Mouse (Mus musculus) forebrain, embryonic 13.5 days (tissue): Measurements from ENCODE around the gene Serpinc1. TPM values are rescaled to one million over a fixed set of nuclear protein-coding genes. Genes with fewer than 3 reads are reported as not detected.

Experiments
- ATAC-seq: fragments of 200-750 bp; cut with Nextera tagmentation; 2 replicates; pipeline ENCODE4 v1.8.0; 2017
- H3K27ac ChIP-seq: fragments of 300-500 bp; sonication (generic); 2 replicates; pipeline ENCODE4 v1.5.1; 2015; ENCODE audit warnings: inconsistent platforms, mild to moderate bottlenecking, moderate library complexity
- H3K27me3 ChIP-seq: fragments of 300-500 bp; sonication (generic); 2 replicates; pipeline ENCODE4 v1.6.1; 2015; ENCODE audit warnings: mild to moderate bottlenecking, inconsistent platforms
- H3K36me3 ChIP-seq: fragments of 300-500 bp; sonication (generic); 2 replicates; pipeline ENCODE4 v1.6.1; 2015; ENCODE audit warnings: mild to moderate bottlenecking, inconsistent platforms; ENCODE audit not compliant: poor library complexity, severe bottlenecking
- H3K4me1 ChIP-seq: fragments of 300-500 bp; sonication (generic); 2 replicates; pipeline ENCODE4 v1.6.1; 2015; ENCODE audit warnings: inconsistent platforms
- H3K4me2 ChIP-seq: fragments of 300-500 bp; sonication (generic); 2 replicates; pipeline ENCODE4 v1.6.1; 2015; ENCODE audit warnings: inconsistent platforms, mild to moderate bottlenecking, moderate library complexity
- H3K4me3 ChIP-seq: fragments of 300-500 bp; sonication (generic); 2 replicates; pipeline ENCODE4 v1.5.1; 2015; ENCODE audit warnings: mild to moderate bottlenecking, inconsistent platforms
- H3K9ac ChIP-seq: fragments of 300-500 bp; sonication (generic); 2 replicates; pipeline ENCODE4 v1.6.1; 2015; ENCODE audit warnings: mild to moderate bottlenecking, inconsistent platforms
- H3K9me3 ChIP-seq: fragments of 300-500 bp; sonication (generic); replicated peaks from 2 replicates; pipeline ENCODE4 v1.6.1; 2016; ENCODE audit warnings: inconsistent platforms
- WGBS: fragments of 180-500 bp; shearing (Covaris S2); methylation state at CpG from one replicate; pipeline ENCODE4 v1.1.7; 2015; 5-methylcytosine and 5-hydroxymethylcytosine counted together
- polyA plus RNA-seq: library from polyadenylated mRNA; unstranded; fragments of >200 nt; fragmentation: Nextera tagmentation; extraction: Ambion mirVana; gene quantifications from 2 replicates; pipeline ENCODE4 v1.2.1, GENCODE M21; 2015

The Serpinc1 gene
- polyA plus RNA-seq, 1 experiment from 2014 or later, result 3.2 TPM

GRCm38 (mm10) chr1:161037599-161037998 lies 59.2 kb downstream of the Serpinc1 start:
- H3K27ac ChIP-seq, result peak overlapping the region; percentile 41; the same call in 1 of the 2 replicates
- 26% methylated on average over 3 of the region's 3 CpGs for WGBS
- ATAC-seq, result no peak
- peak overlapping the region; percentile 86 for H3K4me3 ChIP-seq
- H3K9me3 ChIP-seq, result no peaks in the 10 kb centered on the region
- H3K27me3 ChIP-seq, result no peaks in the 10 kb centered on the region
- H3K9ac ChIP-seq, result peak overlapping the region; percentile 58
- peak overlapping the region; percentile 87 for H3K4me2 ChIP-seq
- peaks cover 53% of the 10 kb centered on the region for H3K36me3 ChIP-seq
- H3K4me1 ChIP-seq, result peaks cover 40% of the 10 kb centered on the region

GRCm38 (mm10) chr1:161038004-161038403 lies 59.6 kb downstream of the Serpinc1 start:
- H3K27me3 ChIP-seq, result no peaks in the 10 kb centered on the region

GRCm38 (mm10) chr1:161038968-161039721 lies 60.8 kb downstream of the Serpinc1 start:
- peaks cover 27% of the 10 kb centered on the region for H3K4me1 ChIP-seq
- WGBS, result 10% methylated on average over 3 of the region's 3 CpGs
- H3K4me2 ChIP-seq, result no peak overlapping the region
- H3K27me3 ChIP-seq, result no peaks in the 10 kb centered on the region
- ATAC-seq, result no peak
- H3K4me3 ChIP-seq, result no peak overlapping the region
- H3K36me3 ChIP-seq, result peaks cover 62% of the 10 kb centered on the region
- no peak overlapping the region for H3K9ac ChIP-seq
- 0 out of 2 replicates have a peak overlapping the region, but pooled peaks have one; percentile 41 for H3K27ac ChIP-seq
- no peaks in the 10 kb centered on the region for H3K9me3 ChIP-seq

More at GRCm38 (mm10) chr1:161038004-161038403, 59.6 kb downstream of the Serpinc1 start:
- 30% methylated on average over 3 of the region's 3 CpGs for WGBS
- Histone ChIP-seq H3K9ac (peak overlapping the region; percentile 58; the same call in 1 of the 2 replicates), H3K27ac (no peak overlapping the region), H3K36me3 (peaks cover 52% of the 10 kb centered on the region), H3K4me1 (peaks cover 37% of the 10 kb centered on the region), H3K4me2 (peak overlapping the region; percentile 87), H3K4me3 (peak overlapping the region; percentile 86), H3K9me3 (no peaks in the 10 kb centered on the region)
- ATAC-seq, result no peak

GRCm38 (mm10) chr1:161039741-161040425 lies 61.5 kb downstream of the Serpinc1 start:
- peaks cover 68% of the 10 kb centered on the region for H3K36me3 ChIP-seq
- no peaks in the 10 kb centered on the region for H3K9me3 ChIP-seq
- H3K9ac ChIP-seq, result no peak overlapping the region
- 6% methylated on average over 3 of the region's 3 CpGs for WGBS
- no peak overlapping the region for H3K4me3 ChIP-seq
- peak overlapping the region; percentile 41 for H3K27ac ChIP-seq
- peak; percentile 23; the same call in 1 of the 2 replicates for ATAC-seq
- no peaks in the 10 kb centered on the region for H3K27me3 ChIP-seq
- H3K4me1 ChIP-seq, result peaks cover 27% of the 10 kb centered on the region
- no peak overlapping the region for H3K4me2 ChIP-seq

GRCm38 (mm10) chr1:161040426-161040770 lies 62.0 kb downstream of the Serpinc1 start:
- 0 out of 2 replicates have a peak overlapping the region, but pooled peaks have one; percentile 41 for H3K27ac ChIP-seq

GRCm38 (mm10) chr1:161040855-161041254 lies 62.5 kb downstream of the Serpinc1 start:
- no peak for ATAC-seq
- no peaks in the 10 kb centered on the region for H3K9me3 ChIP-seq
- H3K27ac ChIP-seq, result 0 out of 2 replicates have a peak overlapping the region, but pooled peaks have one; percentile 41
- no peak overlapping the region for H3K4me3 ChIP-seq
- peaks cover 27% of the 10 kb centered on the region for H3K4me1 ChIP-seq
- no peak overlapping the region for H3K9ac ChIP-seq
- no peaks in the 10 kb centered on the region for H3K27me3 ChIP-seq
- no peak overlapping the region for H3K4me2 ChIP-seq
- peaks cover 78% of the 10 kb centered on the region for H3K36me3 ChIP-seq

More at GRCm38 (mm10) chr1:161040426-161040770, 62.0 kb downstream of the Serpinc1 start:
- Histone ChIP-seq H3K27me3 (no peaks in the 10 kb centered on the region), H3K36me3 (peaks cover 74% of the 10 kb centered on the region), H3K4me1 (peaks cover 27% of the 10 kb centered on the region), H3K9me3 (no peaks in the 10 kb centered on the region), H3K4me2 (no peak overlapping the region), H3K9ac (no peak overlapping the region), H3K4me3 (no peak overlapping the region)
- WGBS, result 59% methylated on average over 1 of the region's 1 CpGs
- ATAC-seq, result no peak

GRCm38 (mm10) chr1:161041261-161042020 lies 63.1 kb downstream of the Serpinc1 start:
- Histone ChIP-seq H3K9ac (no peak overlapping the region), H3K27ac (no peak overlapping the region), H3K4me3 (no peak overlapping the region), H3K36me3 (peaks cover 79% of the 10 kb centered on the region), H3K4me2 (no peak overlapping the region), H3K27me3 (no peaks in the 10 kb centered on the region), H3K9me3 (no peaks in the 10 kb centered on the region), H3K4me1 (peaks cover 24% of the 10 kb centered on the region)
- 93% methylated on average over 7 of the region's 7 CpGs for WGBS
- no peak for ATAC-seq

- Histone ChIP-seq H3K36me3 (peaks cover 73% of the 10 kb centered on the region), H3K27me3 (no peaks in the 10 kb centered on the region), H3K4me3 (no peak overlapping the region), H3K9ac (no peak overlapping the region), H3K4me1 (no peaks in the 10 kb centered on the region), H3K27ac (no peak overlapping the region), H3K9me3 (no peaks in the 10 kb centered on the region), H3K4me2 (no peak overlapping the region)
- ATAC-seq, result no peak
- 86% methylated on average over 3 of the region's 3 CpGs for WGBS
These were observed 68.6 kb downstream of the Serpinc1 start for GRCm38 (mm10) chr1:161046972-161047371.

Other genes with a start within 250 kb of the Serpinc1 start
- gene Rabgap1l, start 185.4 kb upstream of the Serpinc1 start, polyA plus RNA-seq, result 19.2 and 21.3 TPM in 2 replicates
- 7.9 and 8.1 TPM in 2 replicates for gene Rc3h1, start 72.2 kb upstream of the Serpinc1 start, polyA plus RNA-seq
- 10.1 and 12.9 TPM in 2 replicates for gene Zbtb37, start 56.3 kb downstream of the Serpinc1 start, polyA plus RNA-seq
- gene Dars2, start 92.1 kb downstream of the Serpinc1 start, polyA plus RNA-seq, result 36.8 and 42.8 TPM in 2 replicates
- 33.0 and 36.5 TPM in 2 replicates for gene Cenpl, start 92.1 kb downstream of the Serpinc1 start, polyA plus RNA-seq
- 16.4 and 17.2 TPM in 2 replicates for gene Klhl20, start 152.9 kb downstream of the Serpinc1 start, polyA plus RNA-seq
- gene Ankrd45, start 164.1 kb downstream of the Serpinc1 start, polyA plus RNA-seq, result 12.6 and 13.0 TPM in 2 replicates
- 0.54 and 0.65 TPM in 2 replicates for gene Tex50, start 180.7 kb downstream of the Serpinc1 start, polyA plus RNA-seq